Mouse (Mus musculus): Measurements from ENCODE around the gene Tbc1d8. TPM values are rescaled to one million over a fixed set of nuclear protein-coding genes. Genes with fewer than 3 reads are reported as not detected.

Gene Tbc1d8
- total RNA-seq, 2 experiments from 2014 or later: 6.9 to 18.7 TPM

DNA sequence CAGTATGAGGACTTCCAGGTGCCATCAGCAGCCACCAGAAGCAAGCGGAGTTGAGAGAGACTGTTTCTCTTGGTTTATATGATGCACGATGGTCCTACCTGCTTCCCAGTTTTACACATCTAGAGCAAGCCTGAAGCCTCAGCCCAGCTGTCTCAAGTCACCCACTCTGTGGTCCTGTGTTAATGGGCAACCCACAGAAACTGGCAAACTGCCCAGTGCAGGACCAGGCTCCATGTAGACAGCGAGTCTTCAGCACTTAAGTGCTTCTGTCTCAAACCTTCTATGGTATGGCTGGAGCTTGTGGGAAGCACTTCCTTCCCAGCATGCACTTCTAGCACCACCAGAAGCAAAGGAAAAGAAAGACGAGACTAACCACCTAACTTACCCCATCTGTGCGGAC, 30.3 kb downstream of the Tbc1d8 start:
- DNase-seq: no peak

DNA sequence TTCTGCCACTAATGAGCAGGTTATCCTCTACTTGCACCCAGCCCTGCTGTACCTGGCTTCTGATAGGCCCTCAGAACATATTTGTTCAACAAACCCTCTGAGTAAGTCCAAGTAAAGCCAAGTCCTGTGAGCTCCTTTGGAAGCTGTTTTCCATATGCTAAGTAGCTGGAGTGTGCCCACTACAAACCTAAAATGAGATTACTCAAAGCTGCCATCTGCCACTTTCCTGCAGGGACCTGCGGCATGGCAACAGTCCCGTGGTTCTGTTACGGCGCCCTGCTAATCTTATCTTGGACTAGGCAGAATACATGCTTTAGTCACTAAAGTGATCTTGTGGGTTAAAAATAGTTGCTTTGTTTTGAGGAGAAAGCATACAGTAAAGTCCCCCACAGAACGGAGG, 32.4 kb downstream of the Tbc1d8 start:
- no peak for DNase-seq

DNA sequence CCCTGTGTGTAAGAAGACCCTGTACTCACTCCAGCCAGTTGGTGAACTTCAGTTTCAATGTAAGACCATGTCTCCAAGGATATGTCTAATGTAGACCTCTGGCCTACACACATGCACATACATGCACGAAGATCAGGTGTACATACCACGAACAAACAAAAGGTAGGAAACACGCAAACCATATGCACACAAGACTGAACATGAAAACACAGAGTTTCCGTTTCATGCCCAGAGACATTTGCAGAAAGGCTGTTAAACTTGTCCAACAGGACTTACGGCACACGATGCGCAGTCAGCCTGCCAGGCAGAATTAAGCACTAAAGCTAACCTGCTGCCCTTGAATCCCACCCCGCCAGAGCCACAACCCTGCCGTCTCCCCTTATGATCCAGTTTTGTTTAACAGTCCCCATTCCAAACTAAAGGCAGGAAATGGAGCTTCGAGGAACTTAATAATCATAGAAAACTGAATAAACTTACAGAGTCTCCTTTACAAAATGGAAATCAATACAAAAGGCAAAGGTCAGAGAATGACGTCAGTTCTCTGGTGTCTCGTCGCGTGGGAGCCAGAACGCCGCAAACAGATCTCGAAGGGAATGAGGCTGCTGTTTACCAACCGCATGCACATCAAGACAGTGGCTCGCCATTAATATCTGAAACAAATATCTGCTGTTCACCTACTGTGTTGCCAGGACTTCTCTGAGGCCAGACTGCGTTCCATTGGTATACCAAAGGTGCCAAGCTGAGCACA, 33.1 kb downstream of the Tbc1d8 start:
- DNase-seq: no peak

GRCm38 (mm10) chr1:39443764-39444163, 34.8 kb downstream of the Tbc1d8 start:
- DNase-seq: no peak

DNA sequence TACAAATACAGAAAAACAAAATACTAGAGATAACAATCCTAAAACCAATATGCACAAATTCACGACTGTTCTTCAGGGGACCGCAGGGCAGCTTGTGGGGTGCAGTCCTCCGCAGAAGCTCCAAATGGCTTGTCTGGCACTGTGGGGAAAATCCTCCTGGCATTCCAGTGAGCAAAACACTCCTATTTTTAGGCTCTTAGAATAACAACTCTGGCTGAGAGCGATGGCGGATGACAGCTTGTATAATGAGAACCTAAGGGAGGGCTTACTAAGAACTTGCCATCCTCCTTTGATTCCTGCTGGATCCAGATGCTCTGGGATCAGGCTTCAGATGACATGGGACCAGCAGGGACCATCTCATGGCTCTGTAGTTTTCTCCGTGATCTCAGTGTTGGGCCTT, 36.9 kb downstream of the Tbc1d8 start:
- DNase-seq: no peak

GRCm38 (mm10) chr1:39439661-39440548, 38.6 kb downstream of the Tbc1d8 start:
- no peak for DNase-seq

DNA sequence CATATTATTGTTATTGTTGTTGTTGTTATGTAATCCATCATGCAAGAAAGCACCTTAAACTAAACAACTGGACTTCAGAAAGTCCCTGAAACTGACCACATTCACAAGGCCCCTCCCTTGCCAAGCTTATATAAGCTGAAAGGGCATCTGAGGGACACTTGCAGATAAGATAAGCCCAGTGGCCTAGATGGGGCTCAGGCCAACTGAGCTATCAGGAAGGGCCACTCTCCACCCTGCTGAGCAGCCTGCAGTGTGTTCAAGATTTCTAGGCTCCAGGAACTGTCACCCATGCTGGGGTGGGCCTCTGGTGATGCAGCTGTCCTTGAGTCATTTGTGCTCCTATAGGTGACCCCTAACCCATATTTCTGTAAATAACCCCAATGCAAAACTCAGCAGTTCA, 39.9 kb downstream of the Tbc1d8 start:
- no peak for DNase-seq

DNA sequence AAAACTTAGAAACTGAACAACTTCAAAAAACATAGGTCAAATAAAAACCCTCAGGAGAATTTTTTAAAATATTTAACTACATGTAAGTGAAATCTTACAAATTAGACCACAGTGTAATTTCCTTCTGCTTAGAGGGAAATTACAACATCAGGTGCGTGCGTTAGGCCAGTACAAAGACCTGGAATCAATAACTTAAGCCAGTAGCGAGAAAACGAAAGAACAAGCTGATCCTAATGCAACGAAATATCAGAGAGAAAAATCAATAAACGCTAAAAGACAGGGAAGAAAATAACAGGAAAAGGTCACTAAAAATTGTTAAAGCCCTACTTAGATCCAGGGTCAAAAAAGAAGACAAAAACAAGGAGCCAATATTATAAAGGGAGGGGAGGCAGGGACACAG, 44.3 kb downstream of the Tbc1d8 start:
- no peak for DNase-seq

DNA sequence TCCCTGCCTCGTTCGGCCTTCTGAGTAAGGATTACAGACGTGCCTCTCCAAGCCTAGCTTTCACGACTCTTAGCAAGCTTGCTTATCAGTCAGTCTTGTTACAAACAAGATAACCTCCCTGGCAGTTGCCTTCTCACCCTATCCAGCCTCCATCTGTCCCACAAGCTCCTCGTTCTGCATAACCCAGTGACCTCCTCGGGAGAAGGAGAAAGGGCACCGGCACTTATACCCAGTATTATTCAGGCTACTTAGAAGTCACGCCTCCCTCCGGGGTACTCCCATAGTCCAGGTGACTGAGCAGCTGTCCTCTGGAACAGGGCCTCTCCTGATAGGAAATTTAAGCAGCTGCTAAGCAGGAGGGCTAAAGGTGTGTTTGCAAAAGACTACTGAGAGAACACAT, 48.5 kb downstream of the Tbc1d8 start:
- no peak for DNase-seq

DNA sequence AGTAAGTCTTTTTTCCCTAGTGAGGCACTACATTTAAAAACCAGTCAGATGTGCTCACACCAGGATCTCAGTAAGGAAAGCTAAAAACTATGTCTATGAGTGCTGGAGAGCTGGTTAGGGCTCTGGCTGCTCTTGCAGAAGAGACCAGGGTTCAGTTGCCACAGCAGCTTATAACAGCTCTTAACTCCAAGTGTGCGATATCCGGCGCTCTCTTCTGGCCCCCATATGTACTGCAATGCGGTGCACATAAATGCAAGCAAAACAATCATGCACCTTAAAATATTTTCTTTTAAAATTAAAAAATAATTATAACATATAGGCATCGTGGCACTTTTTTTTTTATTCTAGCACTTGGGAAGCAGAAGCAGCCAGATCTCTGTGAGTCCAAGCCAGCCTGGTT, 49.5 kb downstream of the Tbc1d8 start:
- DNase-seq: no peak

DNA sequence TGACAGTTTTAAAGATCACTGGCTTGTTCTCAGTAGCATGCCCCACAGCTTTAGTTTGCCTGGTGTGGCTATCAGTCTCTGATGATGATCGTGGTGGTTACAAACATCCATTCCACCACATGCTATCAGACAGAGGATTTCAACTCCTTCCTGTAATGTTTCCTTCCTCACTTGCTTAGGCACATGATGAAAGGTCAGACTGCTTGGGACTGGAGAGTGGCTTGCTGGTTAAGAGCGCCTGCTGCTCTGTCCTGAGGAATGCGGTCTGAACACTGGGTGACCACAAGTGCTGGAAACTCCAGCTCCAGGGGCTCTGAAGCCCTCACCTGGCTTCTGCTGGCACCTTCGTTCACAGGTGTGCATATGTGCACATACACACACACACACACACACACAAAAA, 50.3 kb downstream of the Tbc1d8 start:
- no peak for DNase-seq

GRCm38 (mm10) chr1:39425497-39425896, 53.1 kb downstream of the Tbc1d8 start:
- no peak for DNase-seq

DNA sequence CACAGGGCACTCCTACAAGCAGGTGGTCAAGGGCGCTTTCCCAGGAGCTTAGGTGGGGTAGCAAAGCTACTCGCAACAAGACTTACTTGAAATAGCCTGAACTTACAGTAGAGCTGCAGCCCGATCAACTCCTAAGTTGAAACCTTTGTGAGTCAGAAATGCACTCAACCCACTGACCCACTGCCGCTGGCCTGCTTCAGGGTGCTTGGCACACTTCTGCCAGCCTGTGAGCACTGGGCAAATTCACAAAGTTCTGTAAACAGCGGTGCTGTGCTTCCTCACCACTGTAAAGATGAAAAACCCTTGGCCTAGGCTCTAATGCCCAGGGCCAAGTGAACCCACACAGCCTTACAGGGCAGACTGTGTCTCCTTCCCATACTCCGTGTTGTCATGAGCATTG, 57.6 kb downstream of the Tbc1d8 start:
- no peak for DNase-seq

DNA sequence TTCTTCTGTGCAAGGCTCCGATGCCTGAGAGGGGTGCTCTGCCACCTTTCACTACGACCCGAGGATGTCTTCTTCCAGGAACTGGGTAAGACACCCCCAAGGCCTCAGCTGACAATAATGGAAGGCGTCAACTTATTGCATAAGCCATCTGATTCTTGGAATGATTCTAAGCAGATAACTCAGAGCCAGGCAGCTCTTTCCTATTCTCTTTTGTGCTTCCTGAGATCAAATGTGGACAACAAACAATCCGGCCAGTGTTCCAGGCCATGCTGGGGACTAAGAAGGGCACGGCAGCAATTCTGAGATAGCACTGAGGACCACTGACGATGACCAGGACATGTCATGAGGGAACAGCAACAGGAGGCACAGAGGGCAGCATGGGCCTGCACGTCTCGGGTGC, 59.7 kb downstream of the Tbc1d8 start:
- no peak for DNase-seq

DNA sequence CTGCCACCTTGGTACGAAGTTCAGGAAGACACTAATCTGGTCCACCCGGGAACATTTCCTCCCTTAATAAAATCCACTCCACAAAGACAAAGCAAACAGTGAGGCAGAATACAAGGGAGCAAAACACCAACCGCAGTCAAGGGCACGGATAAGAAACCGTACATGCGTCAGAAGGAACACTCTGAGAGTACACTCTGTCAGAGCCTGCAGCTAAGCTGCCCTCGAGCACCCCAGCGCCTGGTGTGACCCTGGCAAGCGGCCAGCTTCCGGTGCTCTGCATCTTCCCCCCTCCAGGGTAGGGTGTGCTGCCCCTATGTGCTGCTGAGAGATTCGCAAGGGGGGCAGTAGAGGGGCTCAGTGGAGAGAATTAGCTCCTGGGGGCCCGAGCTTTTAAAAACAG, 60.7 kb downstream of the Tbc1d8 start:
- DNase-seq: peak; percentile 69 to 84

DNA sequence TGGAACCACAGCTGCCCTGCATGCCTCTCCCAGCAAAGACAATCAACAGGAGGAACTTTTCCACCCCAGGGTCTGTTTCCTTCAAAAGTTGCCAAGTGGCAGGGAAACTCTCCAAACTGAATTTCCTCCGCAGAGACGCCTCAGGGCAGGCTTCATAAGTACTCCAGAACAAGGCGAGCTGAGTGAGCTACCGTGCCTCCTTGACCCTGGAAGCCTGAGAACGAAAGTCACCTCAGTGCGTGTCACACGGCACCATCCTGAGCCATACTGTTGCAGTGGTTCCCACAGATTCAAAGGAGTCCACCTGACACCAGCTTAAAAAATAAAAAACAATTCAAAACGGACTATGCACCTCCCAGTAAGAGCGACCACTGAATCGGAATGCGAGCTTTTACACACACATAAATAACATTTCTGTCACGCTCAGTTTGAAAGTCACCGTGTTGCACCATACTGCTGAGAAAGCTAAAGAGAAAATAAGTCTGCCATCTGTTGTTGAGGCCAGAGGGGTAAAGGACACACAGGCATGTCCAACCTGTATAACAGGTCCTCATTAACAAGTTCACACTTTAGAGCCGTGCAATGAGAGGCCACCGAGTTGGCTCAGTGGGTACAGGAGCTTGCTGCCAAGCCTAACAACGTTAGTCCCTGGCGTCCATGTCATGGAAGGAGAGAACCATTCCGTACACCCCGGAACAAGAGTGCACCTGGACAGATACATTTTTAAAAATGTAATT, 68.3 kb downstream of the Tbc1d8 start:
- no peak for DNase-seq

DNA sequence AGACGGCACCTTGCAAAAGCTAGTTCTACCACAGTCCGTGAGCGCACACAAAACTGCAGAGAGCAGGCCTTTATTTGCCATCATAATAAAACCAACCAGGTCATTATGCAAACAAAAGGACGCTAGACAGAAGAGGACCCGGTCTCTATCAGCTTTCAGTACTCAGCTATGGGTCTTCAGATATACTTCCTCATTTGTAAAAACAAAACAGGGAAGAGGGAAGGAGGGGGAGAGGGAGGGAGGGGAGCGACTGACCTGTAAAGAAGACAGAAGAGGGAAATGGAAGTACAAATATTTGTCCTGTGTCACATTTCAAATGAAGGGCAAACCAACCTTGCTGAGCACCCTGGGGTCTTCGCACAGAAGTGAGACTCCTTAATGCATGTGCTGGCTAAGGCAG, 69.9 kb downstream of the Tbc1d8 start:
- no peak for DNase-seq

DNA sequence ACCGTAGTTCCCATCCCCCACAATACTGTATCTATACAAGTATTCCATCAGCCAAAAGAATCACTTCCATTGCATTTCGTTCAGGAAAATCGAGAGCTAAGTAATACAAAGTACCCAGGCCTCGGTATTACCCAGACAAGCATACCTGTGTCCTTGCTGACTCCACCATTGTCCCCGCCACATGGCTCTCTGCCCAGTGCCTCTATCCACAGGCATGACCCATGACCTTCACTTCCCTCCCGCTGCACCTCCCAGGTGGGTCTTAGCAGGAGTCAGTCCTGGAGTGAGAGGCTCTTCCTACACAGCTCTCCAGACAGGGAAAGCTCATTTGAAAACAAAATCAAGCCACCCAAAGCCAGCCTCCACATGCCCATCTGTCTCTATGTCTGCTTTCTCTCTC, 70.4 kb downstream of the Tbc1d8 start:
- DNase-seq: no peak

DNA sequence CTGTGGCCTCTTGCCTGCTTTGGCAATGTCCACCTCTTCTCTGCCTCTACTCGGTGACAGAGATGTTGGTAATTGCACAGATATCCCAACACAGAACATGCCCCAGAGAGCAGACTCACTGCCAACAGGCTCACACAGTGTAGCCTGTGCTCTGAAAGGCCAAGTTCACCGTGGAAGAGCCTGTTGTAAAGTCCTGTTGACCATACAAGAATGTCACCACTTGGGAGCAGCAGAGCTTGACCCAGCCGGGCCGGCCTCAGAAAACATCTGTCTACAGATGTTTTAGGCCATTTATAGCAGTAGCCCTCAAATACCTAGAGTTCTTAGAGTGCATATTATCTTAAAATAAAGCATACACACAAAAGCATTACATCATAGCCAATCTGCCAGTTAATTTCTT, 71.4 kb downstream of the Tbc1d8 start:
- no peak for DNase-seq

DNA sequence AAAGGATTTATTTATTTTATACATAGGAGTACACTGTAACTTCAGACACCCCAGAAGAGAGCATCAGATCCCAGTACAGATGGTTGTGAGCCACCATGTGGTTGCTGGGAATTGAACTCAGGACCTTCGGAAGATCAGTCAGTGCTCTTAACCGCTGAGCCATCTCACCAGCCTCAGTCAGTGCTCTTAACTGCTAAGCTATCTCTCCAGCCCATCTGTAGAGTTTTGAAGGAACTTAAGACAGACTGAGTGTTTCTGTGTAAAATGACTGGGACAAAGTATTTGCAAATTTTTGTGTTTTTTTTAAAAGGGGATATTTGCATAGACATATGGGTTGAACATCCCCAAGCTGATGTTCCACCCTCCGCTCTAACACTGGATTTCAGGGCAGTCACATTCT, 78.4 kb downstream of the Tbc1d8 start:
- DNase-seq: no peak

DNA sequence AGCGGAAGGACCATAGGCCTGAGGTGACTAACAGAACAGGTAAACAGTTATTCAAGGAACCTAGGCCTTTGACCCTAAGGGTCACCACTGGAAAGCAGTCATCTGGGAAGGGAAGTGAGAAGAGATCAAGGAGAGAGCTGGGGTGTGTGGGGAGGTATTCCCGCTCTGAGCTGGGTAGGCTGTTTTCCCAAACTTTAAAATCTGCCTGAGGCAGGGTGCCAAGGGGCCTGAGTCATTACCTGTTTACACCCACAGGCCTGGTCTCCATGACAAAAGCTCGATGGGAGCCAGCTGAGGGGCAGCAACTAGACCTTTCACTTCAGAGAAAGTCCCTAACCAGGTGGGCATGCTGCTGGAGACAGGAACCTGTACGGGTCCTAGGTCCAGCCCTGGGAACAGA, 79.3 kb downstream of the Tbc1d8 start:
- peak; percentile 49 to 63 for DNase-seq

DNA sequence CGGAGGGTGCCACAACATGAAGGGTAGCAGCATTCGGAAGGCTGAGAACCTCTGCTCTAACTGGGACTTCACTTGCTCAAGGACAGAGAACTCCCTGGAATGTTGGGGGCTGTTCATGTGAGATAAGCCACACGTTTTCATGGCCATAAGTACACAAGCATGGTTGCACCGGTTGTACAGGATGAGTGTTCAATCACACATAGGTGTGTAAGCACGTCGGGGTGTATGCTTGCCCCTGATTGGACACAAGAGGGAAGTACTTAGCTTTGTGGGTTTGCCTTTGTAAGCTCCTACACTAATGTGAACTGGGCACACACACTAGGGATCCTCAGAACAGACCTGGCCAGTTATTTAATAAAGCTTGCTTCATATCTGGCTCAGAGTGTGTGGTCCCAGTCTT, 80.3 kb downstream of the Tbc1d8 start:
- no peak for DNase-seq

DNA sequence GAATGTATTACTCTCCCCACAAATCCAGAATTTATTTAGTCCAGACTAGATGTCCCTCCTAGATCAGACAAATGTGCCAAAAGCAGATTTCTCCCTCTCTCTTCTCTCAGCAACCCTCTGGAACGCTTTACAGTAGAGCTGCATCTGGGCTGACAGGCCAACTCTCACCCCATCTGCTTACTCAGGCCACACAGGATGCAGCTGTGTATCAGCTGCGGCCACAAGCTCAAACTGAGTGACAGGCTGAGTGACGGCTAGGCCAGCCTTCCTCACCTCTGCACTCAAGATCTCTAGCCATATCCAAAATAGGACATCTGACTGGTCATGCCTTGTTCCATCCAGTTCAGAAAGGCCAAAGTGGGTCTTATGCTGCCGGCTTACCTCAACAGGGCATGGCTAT, 82.2 kb downstream of the Tbc1d8 start:
- no peak for DNase-seq
